Mouse (Mus musculus) E14TG2a.4 (cell line): ENCODE data around the gene Polr3c.

ENCODE experiments used
- CTCF ChIP-seq: conservative IDR thresholded peaks from 2 replicates; pipeline ENCODE4 v1.5.1; 2014; ENCODE audit warnings: low read length
- NANOG ChIP-seq: IDR thresholded peaks from 2 replicates; pipeline ENCODE4 v1.6.1; 2014; ENCODE audit warnings: borderline replicate concordance, low read length, mixed read lengths
- POU5F1 ChIP-seq: IDR thresholded peaks from 2 replicates; pipeline ENCODE4 v1.6.1; 2014; ENCODE audit warnings: low read length, borderline replicate concordance

GRCm38 (mm10) chr3:96772949-96773348 lies 45.5 kb upstream of the Polr3c start:
- TF ChIP-seq CTCF (no peak), NANOG (no peak), POU5F1 (no peak)
